Mouse (Mus musculus): Measurements from ENCODE around the gene Vax2. TPM values are rescaled to one million over a fixed set of nuclear protein-coding genes. Genes with fewer than 3 reads are reported as not detected.
A peak's percentile ranks its signal among the peaks of the same experiment; 100 is the strongest.

Gene Vax2
- total RNA-seq, 4 experiments from 2014 or later, result not detected

- DNase-seq (ENCODE audit: low spot score in 2 of 2), result no peak
Observed at GRCm38 (mm10) chr6:83711725-83712475, 836 bp downstream of the Vax2 start.

GRCm38 (mm10) chr6:83713271-83714136 lies 2.4 kb downstream of the Vax2 start:
- DNase-seq (ENCODE audit: low spot score in 2 of 2), result no peak

- DNase-seq (ENCODE audit: low spot score in 2 of 2), result no peak
Observed at GRCm38 (mm10) chr6:83714221-83715123, 3.4 kb downstream of the Vax2 start.

GRCm38 (mm10) chr6:83715461-83716196 lies 4.6 kb downstream of the Vax2 start:
- DNase-seq (ENCODE audit: low spot score in 2 of 2), result no peak

- no peak for DNase-seq (ENCODE audit: low spot score in 2 of 2)
Observed at GRCm38 (mm10) chr6:83717026-83717425, 6.0 kb downstream of the Vax2 start.

GRCm38 (mm10) chr6:83722526-83722925 lies 11.5 kb downstream of the Vax2 start:
- no peak for DNase-seq (ENCODE audit: low spot score in 2 of 2)

GRCm38 (mm10) chr6:83727178-83727577 lies 16.1 kb downstream of the Vax2 start:
- no peak for DNase-seq (ENCODE audit: low spot score in 2 of 2)

- no peak for DNase-seq (ENCODE audit: low spot score in 2 of 2)
Observed at GRCm38 (mm10) chr6:83728488-83728887, 17.4 kb downstream of the Vax2 start.

- peak; percentile 16 to 17 for DNase-seq (ENCODE audit: low spot score in 2 of 2)
Observed at GRCm38 (mm10) chr6:83729350-83729970, 18.4 kb downstream of the Vax2 start.

- peak in 1 of 2 experiments; percentile 45 for DNase-seq (ENCODE audit: low spot score in 2 of 2)
Observed at GRCm38 (mm10) chr6:83731128-83731527, 20.1 kb downstream of the Vax2 start.

- DNase-seq (ENCODE audit: low spot score in 2 of 2), result no peak
Observed at GRCm38 (mm10) chr6:83737311-83737710, 26.2 kb downstream of the Vax2 start.

GRCm38 (mm10) chr6:83738596-83738995 lies 27.5 kb downstream of the Vax2 start:
- DNase-seq (ENCODE audit: low spot score in 2 of 2), result no peak

GRCm38 (mm10) chr6:83742761-83743160 lies 31.7 kb downstream of the Vax2 start, which contains the start of gene Atp6v1b1:
Gene Atp6v1b1, plus strand, starts transcription at chr6:83742990.
- no peak for DNase-seq (ENCODE audit: low spot score in 2 of 2)

GRCm38 (mm10) chr6:83743212-83743611 lies 32.1 kb downstream of the Vax2 start:
- no peak for DNase-seq (ENCODE audit: low spot score in 2 of 2)

- no peak for DNase-seq (ENCODE audit: low spot score in 2 of 2)
Observed at GRCm38 (mm10) chr6:83744126-83744525, 33.1 kb downstream of the Vax2 start.

- no peak for DNase-seq (ENCODE audit: low spot score in 2 of 2)
Observed at GRCm38 (mm10) chr6:83744557-83744956, 33.5 kb downstream of the Vax2 start.

GRCm38 (mm10) chr6:83745466-83745865 lies 34.4 kb downstream of the Vax2 start:
- no peak for DNase-seq (ENCODE audit: low spot score in 2 of 2)

GRCm38 (mm10) chr6:83749286-83749685 lies 38.2 kb downstream of the Vax2 start:
- no peak for DNase-seq (ENCODE audit: low spot score in 2 of 2)

GRCm38 (mm10) chr6:83750171-83750684 lies 39.2 kb downstream of the Vax2 start:
- peak in 1 of 2 experiments; percentile 28 for DNase-seq (ENCODE audit: low spot score in 2 of 2)

GRCm38 (mm10) chr6:83756051-83756450 lies 45.0 kb downstream of the Vax2 start:
- no peak for DNase-seq (ENCODE audit: low spot score in 2 of 2)
